Mouse (Mus musculus) embryo, embryonic 9.5 days (tissue): Measurements from ENCODE around the gene Mrps18c.

Experiments used
- DNase-seq: peaks from one replicate; pipeline ENCODE4 v3.0.0-alpha.2; 2017; ENCODE audit errors: extremely low spot score

Gene Mrps18c

DNA sequence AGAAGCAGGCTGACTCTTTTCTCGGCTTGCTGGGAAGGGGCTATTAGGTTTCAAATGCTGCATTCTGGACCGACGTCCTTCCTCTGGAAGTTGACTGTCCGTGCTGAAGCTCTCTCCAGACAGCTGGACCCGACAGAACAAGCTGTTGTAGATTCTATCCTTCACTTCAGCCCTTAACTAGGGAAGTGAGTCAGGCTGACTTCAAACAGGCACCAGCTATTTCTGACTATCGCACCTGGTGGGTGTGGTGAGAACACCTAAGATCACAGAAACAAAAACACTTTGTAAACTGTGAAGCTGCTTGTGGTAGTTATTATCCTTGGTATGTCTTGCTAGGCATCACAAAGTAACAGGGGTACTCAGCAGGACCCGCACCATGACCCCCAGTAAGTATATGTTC, 28.1 kb downstream of the Mrps18c start:
- DNase-seq = no peak

DNA sequence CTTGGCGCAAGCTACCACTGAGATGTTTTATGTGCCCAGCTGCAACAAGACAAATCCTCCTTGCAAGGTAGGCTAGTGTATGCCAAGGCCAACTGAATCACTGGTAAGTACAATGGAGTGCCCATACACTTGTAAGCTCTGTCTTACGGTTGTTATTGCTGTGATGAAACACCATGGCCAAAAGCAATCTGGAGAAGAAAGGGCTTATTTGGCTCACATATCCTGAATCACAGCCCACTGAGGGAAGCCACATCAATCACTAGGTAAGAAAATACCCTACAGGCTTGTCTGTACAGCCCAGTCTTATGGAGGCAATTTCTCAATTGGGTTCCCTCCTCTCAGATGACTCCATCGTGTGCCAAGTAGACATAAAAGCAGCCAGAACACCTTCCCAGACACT, 30.3 kb downstream of the Mrps18c start:
- no peak for DNase-seq

DNA sequence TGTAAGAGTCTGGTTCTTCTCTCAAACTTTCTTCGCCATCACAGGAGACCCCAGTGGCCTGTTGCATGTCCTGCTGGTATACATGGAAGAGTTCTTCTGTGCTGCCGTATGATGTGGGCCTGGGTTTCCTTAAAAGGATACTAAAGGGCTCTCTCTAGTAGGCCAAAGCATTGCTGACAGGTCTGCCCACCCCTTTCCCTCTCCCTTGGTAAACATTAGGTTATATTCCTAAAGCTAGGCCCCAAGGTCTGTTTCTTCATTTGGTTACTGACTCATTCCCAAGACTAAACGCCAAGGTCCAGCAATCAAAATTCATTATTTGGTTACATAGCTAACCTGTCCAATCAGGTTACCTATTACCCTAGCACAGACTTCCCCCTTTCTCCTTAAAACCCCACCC, 34.3 kb downstream of the Mrps18c start:
- DNase-seq = no peak

DNA sequence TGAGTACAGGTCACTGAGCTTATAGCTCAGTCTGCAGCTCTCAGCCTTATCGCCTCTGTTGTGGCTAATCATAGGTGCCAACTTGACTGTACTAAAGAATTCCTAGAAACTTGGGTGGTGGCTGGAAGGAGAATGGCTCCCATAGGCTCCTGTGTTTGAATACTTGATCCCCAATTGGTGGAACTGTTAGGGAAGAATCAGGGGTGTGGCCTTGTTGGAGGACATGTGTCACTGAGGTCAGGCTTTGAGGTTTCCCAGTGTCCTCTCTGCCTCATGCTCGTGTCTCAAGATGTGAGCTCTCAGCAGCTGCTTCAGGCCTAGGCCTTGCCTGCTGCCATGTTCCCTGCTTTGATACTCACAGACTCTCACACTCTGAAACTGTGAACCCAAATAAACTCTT, 35.4 kb downstream of the Mrps18c start:
- no peak for DNase-seq

DNA sequence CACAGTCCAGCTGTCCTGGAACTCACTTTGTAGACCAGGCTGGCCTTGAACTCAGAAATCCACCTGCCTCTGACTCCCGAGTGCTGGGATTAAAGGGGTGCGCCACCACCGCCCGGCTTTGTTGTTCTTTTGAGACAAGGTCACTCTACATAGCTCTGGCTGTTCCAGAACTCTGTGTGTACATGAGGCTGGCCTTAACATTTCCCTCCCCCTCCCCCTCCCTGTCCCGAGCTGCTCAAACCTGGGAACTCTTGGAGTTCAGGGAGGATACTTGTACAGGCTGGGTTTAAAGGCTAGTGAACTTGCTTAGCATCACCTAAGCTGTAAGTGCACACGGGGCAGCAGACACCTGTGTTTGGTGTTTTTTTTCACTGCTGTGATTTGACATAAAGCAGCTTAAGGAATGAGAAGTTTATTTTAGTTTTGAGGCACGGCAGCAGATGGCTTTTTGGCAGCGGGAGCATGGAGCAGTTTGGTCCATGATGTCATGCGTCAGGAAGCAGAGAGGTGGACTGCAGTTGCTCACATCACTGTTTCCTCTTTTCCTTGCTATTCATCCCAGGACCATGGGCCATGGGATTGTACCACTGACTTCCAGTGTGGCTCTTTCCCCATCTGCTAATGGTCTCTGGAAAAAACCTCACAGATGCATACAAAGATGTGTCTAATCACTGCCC, 37.6 kb downstream of the Mrps18c start:
- no peak for DNase-seq

DNA sequence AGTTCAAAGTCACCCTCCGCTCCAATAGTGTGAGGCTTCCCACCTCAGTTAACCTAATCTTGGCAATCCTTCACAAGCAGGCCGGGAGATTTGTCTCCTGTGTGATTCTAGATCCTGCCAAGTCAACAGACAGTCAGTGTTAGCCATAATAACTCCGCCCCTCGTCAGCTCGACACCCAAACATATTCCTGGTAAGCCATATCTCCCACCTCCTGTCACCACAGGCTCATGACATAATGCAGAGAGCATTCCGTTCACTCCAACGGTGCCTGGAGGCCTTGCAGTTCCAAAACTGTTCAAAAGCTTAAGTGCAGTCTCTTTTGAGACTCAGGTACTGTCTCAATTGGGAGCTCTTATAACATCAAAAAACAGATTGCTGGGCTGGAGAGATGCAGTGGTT, 39.5 kb downstream of the Mrps18c start:
- DNase-seq = no peak

DNA sequence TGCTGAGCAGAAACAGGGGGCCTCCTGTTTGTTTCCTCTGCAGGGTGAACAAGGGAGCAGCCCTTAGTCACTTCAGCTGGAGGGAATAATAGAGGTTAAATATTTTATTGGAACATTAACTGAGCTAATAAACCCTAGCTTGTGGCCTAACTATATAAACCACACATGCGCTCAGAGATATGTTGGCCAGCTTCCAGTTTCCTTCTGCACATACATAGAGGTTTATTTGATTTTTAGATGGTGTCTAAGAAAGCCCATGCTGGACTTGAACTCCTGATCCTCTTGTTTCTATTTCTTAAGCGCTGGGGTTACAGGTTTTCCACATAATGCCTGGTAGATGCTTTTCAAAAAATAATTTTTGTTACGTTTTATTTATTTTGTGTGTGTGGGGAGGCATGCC, 46.1 kb downstream of the Mrps18c start:
- no peak for DNase-seq

DNA sequence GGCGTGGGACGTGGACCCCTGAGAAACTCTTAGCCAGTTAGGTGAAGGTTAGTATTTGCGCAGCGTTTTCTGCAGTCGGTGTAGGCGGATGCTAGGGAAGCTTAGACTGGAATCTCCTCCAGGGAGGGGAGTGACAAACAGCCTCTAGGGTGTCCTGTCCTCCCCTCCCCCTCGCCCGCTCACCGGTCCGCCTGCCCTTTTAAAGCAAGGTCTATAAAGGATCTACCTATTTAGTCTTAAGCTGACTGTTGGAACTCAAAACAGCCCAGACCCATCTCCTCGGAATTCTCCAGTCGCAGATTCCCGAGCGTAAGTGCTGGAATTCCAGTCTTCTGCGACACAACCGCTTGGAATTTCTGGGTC, 47.0 kb downstream of the Mrps18c start, which contains the start of gene Gpat3:
Gene Gpat3 (plus strand): TSS at position 229 of the 363 bp plus-strand sequence.
- DNase-seq = peak; percentile 58

DNA sequence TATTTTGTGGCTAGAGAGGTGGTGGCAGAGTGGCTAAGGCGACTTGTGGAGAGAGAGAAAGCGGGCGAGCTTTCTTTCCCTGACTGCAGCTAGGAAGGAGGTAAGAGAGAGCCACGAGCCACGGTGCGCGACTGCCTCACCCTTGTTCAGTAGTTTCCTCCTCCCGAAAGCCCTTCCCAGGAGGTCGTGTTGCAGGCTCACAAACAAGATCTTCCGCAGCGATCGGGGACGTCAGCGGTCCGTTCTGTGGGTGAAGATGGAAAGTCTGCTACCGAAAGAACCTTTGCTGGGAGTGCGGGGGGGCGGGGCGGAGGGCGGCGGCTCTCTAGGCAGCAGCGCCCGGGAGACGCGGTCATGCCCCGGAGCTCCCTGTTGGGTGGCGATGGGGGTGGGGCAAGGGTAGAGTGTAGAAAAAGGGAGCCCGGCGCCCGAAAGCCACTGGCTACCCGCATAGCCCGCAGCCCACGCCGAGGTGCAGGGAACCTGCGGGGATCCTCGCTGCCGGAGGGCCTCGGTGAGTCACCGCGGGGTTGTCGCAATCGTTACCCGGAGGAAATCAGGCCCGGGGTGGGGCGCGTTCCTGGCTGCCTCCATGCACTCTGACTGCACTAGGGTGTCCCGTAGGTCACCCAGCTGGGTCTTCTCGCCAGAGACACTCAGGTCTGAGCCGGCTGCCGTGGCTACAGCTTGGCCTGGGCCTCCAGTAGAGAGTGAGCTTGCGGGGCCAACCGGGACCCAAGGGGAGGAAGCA, 47.6 kb downstream of the Mrps18c start:
- peak; percentile 69 for DNase-seq

DNA sequence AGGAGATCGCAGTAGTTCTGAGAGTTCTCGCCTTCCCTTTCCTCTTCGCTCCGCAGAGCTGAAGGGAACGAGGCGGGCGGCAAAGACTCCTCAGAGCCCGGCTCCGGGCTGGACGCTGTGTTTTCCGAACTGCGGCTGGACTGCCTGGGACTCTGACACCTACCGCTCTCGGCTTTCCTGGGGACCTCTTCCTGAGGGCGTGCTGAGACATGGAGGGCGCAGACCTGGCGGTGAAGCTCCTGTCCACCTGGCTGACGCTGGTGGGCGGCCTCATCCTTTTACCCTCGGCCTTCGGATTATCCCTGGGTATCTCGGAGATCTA, 48.1 kb downstream of the Mrps18c start:
- DNase-seq = no peak

DNA sequence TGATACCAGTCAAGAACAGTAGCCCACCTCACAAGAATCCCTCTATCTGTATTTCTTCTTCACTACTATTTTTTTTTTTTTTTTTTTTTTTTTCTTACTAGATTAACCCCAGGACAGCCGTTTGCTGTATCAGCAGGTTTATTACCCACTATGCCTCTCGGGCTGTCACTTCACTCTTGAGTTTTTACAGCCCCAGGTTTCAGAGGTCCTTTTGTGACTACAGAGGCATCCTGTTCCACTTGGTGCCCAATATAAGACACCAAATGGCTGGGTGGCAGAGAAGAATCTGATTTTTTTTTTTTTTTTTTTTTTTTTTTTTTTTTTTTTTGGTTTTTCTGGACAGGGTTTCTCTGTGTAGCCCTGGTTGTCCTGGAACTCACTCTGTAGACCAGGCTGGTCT, 48.7 kb downstream of the Mrps18c start:
- no peak for DNase-seq

DNA sequence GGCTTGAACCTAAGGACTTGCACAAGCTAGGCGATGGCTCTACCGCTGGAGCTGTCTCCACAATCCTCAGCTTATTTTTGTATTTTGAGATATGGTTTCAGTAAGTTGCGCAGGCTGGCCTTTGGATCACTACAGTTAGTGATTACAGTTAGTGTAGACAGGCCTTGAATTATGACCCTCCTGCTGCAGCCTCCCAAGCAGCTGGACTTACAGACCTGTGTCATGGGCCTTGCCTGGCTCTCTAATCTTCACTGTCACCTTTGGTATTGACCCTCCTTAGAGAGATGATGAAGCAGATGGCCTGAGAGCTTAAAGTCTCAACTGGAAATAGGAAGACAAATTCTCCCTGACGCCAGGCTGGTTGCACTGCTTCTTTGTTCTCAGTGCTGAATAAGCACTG, 55.5 kb downstream of the Mrps18c start:
- no peak for DNase-seq
